Mouse (Mus musculus) liver, postnatal 0 days (tissue): ENCODE results near the gene Slc25a18.

ENCODE experiments used
- CTCF ChIP-seq: sonication (generic); IDR thresholded peaks from 2 replicates; pipeline ENCODE4 v1.5.1; 2016; ENCODE audit warnings: antibody characterized with exemption, low read depth
- EP300 ChIP-seq: IDR thresholded peaks from 2 replicates; pipeline ENCODE4 v1.6.1; 2016; ENCODE audit warnings: antibody characterized with exemption, low read depth, mild to moderate bottlenecking

DNA sequence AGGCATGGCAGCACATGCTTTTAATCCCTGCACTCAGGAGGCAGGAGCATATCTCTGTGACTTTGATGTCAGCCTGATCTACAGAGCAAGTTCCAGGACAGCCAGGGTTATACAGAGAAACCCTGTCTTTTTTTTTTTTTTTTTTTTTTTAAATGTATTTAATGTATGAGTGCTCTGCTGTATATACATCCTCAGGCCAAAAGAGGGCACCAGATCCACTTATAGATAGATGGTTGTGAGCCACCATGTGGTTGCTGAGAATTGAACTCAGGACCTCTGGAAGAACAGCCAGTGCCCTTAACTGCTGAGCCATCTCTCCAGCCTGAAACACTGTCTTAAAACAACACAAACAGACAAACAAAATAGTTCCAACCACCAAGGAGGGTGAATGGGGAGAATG, 15.5 kb downstream of the Slc25a18 start:
- TF ChIP-seq CTCF (peak; percentile 59), EP300 (no peak)
